Mouse (Mus musculus): ENCODE measurements around the gene Gm20388. TPM values are rescaled to one million over a fixed set of nuclear protein-coding genes. Genes with fewer than 3 reads are reported as not detected.

Gm20388 gene
- polyA plus RNA-seq, 1 experiment from 2014 or later, result 4.4 TPM

DNA sequence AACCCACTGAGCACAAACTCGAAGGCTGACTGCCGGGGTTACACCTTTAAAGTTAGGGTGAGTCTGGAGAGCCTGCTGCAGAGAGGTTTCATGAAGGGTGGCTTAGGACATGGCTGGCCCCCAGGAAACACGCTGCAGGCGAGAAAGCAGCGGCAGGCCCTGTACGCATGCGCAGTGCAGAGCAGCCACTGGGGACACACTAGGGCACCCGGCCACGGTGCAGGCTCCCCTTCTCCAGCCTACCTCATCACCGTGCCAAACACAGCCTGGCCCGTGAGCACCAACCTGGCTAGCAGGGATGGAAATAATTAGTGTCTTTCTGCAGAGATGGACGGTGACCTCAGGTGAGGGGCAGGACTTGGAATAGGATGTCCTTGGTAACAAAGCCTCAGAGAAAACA, 2175.4 kb downstream of the Gm20388 start:
- no peaks in the 10 kb centered on the region for H3K9me3 ChIP-seq
- no peak overlapping the region for H3K4me2 ChIP-seq (replicated peaks)
- no peak overlapping the region for H3K27ac ChIP-seq
- H3K9ac ChIP-seq (replicated peaks), result no peak overlapping the region
- no peaks in the 10 kb centered on the region for H3K36me3 ChIP-seq
- WGBS, result 84% methylated on average over 12 of the region's 12 CpGs
- no peaks in the 10 kb centered on the region for H3K4me1 ChIP-seq (replicated peaks)
- H3K27me3 ChIP-seq, result 0 out of 2 replicates have a peak, but pooled peaks cover 6% of the 10 kb centered on the region
- ATAC-seq, result no peak
- no peak overlapping the region for H3K4me3 ChIP-seq (replicated peaks)

DNA sequence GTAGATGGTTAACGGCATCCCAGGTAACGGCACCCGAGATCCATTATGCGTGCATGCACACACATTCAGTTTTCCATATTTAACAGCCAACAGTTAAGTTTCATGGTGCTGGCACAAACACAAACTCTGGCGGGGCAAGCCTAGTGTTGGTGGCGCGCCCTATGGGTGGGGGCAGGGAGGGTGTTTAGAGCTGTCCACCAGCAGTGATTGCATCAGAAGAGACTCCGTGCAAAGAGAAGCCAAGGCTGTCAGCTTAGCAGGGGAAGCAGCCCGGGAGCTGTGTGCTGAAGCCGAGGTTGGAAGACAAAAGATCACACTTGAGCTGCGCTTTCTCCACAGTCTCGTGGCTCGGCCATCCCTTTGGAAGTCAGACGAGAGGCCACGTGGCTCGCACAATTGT, 2178.0 kb downstream of the Gm20388 start:
- H3K4me2 ChIP-seq (replicated peaks), result no peak overlapping the region
- H3K36me3 ChIP-seq, result no peaks in the 10 kb centered on the region
- H3K9me3 ChIP-seq, result no peaks in the 10 kb centered on the region
- WGBS, result 84% methylated on average over 16 of the region's 16 CpGs
- no peak overlapping the region for H3K27ac ChIP-seq
- H3K27me3 ChIP-seq, result 0 out of 2 replicates have a peak, but pooled peaks cover 6% of the 10 kb centered on the region
- no peak overlapping the region for H3K4me3 ChIP-seq (replicated peaks)
- no peak overlapping the region for H3K9ac ChIP-seq (replicated peaks)
- no peak for ATAC-seq
- peaks cover 13% of the 10 kb centered on the region; the same call in 1 of the 2 replicates for H3K4me1 ChIP-seq (replicated peaks)

DNA sequence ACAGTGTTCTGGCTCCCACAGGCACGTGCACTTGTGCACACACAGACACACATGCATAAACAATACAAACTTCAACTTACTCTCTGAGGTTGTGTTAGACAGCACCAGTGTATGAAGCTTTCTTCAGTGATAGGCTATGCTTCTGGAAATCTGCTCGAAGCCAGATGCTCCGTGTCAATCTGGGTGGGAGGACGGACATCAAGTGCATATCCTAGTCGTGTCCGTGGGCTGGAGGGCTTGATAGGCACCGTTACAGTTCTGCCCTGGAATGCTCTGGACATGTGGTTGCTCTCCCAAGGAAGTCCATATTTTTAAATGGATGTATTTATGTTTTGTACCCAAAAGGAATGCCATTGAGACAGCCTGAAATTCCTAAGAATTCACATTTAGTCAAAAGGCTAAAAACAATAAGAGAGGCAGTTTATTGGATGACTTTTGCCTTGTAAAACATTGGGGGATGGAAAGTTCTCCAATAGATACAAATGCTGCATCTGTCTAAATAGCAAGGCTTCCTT, 2178.6 kb downstream of the Gm20388 start:
- ATAC-seq, result no peak
- no peaks in the 10 kb centered on the region for H3K36me3 ChIP-seq

DNA sequence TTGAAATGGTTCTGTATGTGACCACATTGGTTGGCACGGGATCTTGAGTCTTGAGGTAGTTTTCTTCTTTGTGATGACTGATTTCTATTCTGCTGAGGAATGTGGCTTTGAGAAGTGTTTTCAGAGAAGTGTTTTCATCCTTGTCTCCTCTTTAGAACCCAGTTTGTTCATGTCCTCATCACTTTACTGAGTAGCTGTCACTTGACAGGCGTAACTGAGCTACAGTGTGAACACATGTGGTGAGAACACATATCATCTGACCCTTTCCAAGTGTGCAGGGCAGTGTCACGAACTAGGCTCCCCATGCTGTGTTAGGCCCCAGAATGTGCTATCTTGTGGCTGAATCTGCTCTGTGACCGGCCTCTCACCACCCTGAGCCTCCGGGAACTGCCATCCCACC, 2181.8 kb downstream of the Gm20388 start:
- Histone ChIP-seq H3K9me3 (no peaks in the 10 kb centered on the region), H3K4me3 (replicated peaks) (no peak overlapping the region), H3K27me3 (no peaks in the 10 kb centered on the region), H3K9ac (replicated peaks) (no peak overlapping the region), H3K36me3 (no peaks in the 10 kb centered on the region), H3K4me2 (replicated peaks) (no peak overlapping the region), H3K27ac (no peak overlapping the region), H3K4me1 (replicated peaks) (peaks cover 13% of the 10 kb centered on the region; the same call in 1 of the 2 replicates)
- ATAC-seq, result no peak
- WGBS, result 70% methylated on average over 5 of the region's 5 CpGs

More for the DNA sequence above, 2178.6 kb downstream of the Gm20388 start:
- Histone ChIP-seq H3K9me3 (no peaks in the 10 kb centered on the region), H3K4me3 (replicated peaks) (no peak overlapping the region), H3K9ac (replicated peaks) (no peak overlapping the region), H3K4me1 (replicated peaks) (peaks cover 13% of the 10 kb centered on the region; the same call in 1 of the 2 replicates), H3K4me2 (replicated peaks) (no peak overlapping the region), H3K27ac (no peak overlapping the region), H3K27me3 (0 out of 2 replicates have a peak, but pooled peaks cover 6% of the 10 kb centered on the region)
- 93% methylated on average over 7 of the region's 7 CpGs for WGBS

DNA sequence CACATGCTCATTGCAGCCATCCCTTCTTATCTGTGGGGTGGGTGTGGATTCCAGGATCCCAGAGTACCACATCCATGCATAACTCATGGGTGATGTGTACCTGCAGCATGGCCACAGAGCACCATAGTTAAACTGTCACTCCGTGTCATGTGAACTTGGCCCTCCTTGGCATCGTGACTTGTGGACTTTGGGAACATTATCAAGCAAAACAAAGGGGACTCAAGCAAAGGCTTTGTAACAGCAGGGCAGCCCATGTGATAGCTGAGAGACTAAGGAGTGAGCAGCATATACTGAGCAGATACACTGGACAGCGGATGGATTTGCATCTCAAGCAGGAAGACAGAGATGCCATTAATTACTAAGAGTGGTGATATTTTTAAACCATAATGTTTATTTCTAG, 2188.1 kb downstream of the Gm20388 start:
- Histone ChIP-seq H3K4me3 (replicated peaks) (no peak overlapping the region), H3K36me3 (no peaks in the 10 kb centered on the region), H3K27ac (no peak overlapping the region), H3K27me3 (no peaks in the 10 kb centered on the region), H3K4me1 (replicated peaks) (peaks cover 10% of the 10 kb centered on the region), H3K9me3 (no peaks in the 10 kb centered on the region), H3K9ac (replicated peaks) (no peak overlapping the region), H3K4me2 (replicated peaks) (no peak overlapping the region)
- 77% methylated on average over 3 of the region's 3 CpGs for WGBS
- no peak for ATAC-seq

DNA sequence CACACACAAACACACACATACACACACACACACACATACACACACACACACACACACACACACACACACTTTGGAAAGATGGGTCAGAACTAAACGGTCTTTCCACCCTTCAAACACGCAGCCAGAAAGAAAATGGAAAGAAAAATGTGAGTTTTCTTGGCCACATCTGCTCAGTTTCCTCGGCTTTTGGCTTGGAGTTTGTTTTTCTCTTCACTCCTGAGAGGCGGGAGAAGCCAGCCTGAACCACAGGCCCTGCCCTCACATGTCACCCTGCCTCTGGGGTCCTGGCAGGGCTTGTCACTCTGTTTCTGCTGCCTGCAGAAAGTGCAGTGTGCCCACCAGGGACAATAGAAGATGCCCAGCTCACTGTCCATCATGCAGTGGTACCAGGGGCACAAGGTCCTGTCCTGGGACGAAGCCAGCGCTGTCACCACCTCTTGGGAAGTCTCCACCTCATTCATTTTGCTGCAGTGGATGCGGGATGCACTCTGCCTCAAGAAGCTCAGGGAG, 2189.1 kb downstream of the Gm20388 start:
- Histone ChIP-seq H3K4me1 (replicated peaks) (peaks cover 10% of the 10 kb centered on the region), H3K27me3 (no peaks in the 10 kb centered on the region), H3K36me3 (no peaks in the 10 kb centered on the region), H3K4me3 (replicated peaks) (no peak overlapping the region), H3K9me3 (no peaks in the 10 kb centered on the region), H3K9ac (replicated peaks) (no peak overlapping the region), H3K4me2 (replicated peaks) (no peak overlapping the region), H3K27ac (no peak overlapping the region)
- no peak for ATAC-seq
- WGBS, result 83% methylated on average over 7 of the region's 7 CpGs

DNA sequence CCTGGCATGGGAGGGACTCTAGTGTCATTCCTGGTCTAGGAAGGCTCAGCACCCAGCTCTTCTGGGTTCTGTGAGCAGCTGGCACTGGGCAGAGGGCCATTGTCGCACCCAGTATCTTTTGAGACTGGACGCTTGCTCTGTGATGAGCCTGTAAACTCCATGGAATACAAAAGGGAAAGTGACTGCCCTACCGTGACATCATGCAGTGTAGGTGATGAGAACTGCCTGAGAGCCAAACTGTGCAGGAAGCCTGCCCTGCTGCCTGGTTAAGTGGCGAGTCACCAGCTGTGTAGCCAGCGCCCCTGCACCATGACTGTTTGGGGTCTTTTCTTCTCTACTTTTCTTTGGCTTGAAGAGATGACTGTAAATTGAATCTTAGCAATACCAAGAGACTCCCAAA, 2191.2 kb downstream of the Gm20388 start:
- H3K9me3 ChIP-seq, result no peaks in the 10 kb centered on the region
- no peak for ATAC-seq

DNA sequence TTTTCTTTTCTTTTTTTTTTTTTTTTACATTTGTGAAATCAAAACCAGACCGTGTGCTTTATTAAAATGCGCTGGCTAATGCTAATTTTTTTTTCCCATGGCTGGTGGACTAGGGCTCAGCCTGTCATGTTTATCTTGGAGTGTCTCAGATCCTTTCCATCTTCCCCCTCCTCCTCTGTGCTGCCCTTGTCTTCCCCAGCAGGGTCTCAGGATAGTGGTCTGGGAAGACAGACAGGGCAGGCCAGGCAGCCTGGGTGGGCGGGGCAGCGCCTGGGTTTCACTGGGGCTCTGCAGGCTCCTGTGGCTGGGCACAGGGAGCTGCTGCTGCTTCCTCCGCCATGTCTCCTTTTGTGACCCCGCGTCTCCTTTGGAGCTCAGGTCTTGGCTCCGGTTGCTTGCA, 2191.6 kb downstream of the Gm20388 start:
- no peak overlapping the region for H3K4me2 ChIP-seq (replicated peaks)
- H3K36me3 ChIP-seq, result no peaks in the 10 kb centered on the region
- H3K27me3 ChIP-seq, result no peaks in the 10 kb centered on the region
- H3K9ac ChIP-seq (replicated peaks), result no peak overlapping the region
- H3K9me3 ChIP-seq, result no peaks in the 10 kb centered on the region
- 16% methylated on average over 8 of the region's 8 CpGs for WGBS
- ATAC-seq, result no peak
- no peak overlapping the region for H3K4me3 ChIP-seq (replicated peaks)
- H3K4me1 ChIP-seq (replicated peaks), result peaks cover 10% of the 10 kb centered on the region
- H3K27ac ChIP-seq, result no peak overlapping the region

More for the DNA sequence above, 2191.2 kb downstream of the Gm20388 start:
- no peaks in the 10 kb centered on the region for H3K36me3 ChIP-seq
- 59% methylated on average over 5 of the region's 5 CpGs for WGBS
- H3K27me3 ChIP-seq, result no peaks in the 10 kb centered on the region
- no peak overlapping the region for H3K4me3 ChIP-seq (replicated peaks)
- no peak overlapping the region for H3K4me2 ChIP-seq (replicated peaks)
- H3K4me1 ChIP-seq (replicated peaks), result peaks cover 10% of the 10 kb centered on the region
- no peak overlapping the region for H3K9ac ChIP-seq (replicated peaks)
- no peak overlapping the region for H3K27ac ChIP-seq

DNA sequence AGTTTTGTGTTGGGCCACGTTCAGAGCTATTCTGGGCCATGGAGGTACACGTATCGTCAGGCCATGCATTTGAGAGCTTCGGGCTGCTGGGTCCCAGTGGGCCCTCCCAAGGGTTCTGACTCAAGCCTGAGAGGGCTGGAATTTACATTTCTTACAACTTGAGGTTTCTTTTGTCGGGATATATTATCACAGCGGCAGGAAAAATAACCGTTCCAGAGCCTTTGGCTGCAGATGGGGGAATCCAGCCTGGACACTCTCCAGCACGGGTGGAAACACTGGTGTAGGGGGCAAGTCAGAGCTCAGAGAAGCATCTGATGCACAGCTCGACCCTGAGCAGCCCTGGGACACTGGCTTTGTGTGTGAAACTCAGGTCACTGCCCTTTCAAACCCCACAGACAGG, 2192.6 kb downstream of the Gm20388 start:
- no peak overlapping the region for H3K27ac ChIP-seq
- H3K9me3 ChIP-seq, result no peaks in the 10 kb centered on the region
- H3K9ac ChIP-seq (replicated peaks), result no peak overlapping the region
- no peak overlapping the region for H3K4me3 ChIP-seq (replicated peaks)
- no peaks in the 10 kb centered on the region for H3K36me3 ChIP-seq
- 81% methylated on average over 9 of the region's 9 CpGs for WGBS
- no peaks in the 10 kb centered on the region for H3K27me3 ChIP-seq
- no peak overlapping the region for H3K4me2 ChIP-seq (replicated peaks)
- H3K4me1 ChIP-seq (replicated peaks), result peaks cover 10% of the 10 kb centered on the region
- ATAC-seq, result no peak

DNA sequence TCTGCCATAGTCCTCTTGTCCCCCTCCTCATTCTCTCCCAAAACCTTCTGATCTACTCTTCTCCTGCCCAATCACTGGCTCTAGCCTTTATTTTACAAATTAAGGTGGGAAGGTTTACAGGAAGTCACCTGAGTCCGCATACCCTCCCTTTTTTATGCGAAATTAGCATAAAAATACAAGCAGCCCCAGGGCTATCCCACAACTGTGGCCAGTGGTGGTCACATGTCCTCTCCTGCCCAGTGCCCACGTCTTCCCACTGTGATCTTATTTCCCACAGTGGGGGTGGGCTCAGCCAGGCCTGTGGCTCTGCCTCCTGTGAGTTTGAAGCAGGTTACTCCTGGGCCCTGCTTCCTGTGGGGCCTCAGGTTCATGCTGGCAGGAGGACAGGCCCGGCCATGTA, 2194.0 kb downstream of the Gm20388 start:
- no peaks in the 10 kb centered on the region for H3K36me3 ChIP-seq
- H3K9me3 ChIP-seq, result no peaks in the 10 kb centered on the region
- WGBS, result 64% methylated on average over 4 of the region's 4 CpGs
- H3K27me3 ChIP-seq, result no peaks in the 10 kb centered on the region
- peaks cover 10% of the 10 kb centered on the region for H3K4me1 ChIP-seq (replicated peaks)
- no peak overlapping the region for H3K9ac ChIP-seq (replicated peaks)
- H3K4me3 ChIP-seq (replicated peaks), result no peak overlapping the region
- H3K4me2 ChIP-seq (replicated peaks), result no peak overlapping the region
- ATAC-seq, result no peak
- no peak overlapping the region for H3K27ac ChIP-seq

DNA sequence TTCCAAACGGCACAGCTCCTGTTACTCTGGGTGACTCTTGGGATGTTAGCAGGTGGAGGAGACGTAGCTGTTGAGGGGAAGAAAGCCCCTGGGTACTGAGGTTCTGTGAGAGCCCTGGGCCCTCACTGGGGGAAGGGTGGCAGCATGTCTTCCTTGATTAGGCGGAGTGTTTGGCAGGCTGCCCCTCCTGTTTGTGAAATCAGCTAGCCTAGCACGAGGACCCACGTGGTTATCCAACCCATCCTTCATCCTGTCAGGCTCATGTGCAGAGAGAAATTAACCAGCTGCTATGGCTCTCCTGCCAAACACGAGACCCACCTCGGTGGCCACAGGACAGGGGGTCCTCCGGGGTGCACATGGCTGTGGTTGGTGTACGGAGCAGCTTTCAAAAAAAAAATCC, 2195.6 kb downstream of the Gm20388 start:
- no peak for ATAC-seq
- Histone ChIP-seq H3K9ac (replicated peaks) (no peak overlapping the region), H3K9me3 (no peaks in the 10 kb centered on the region), H3K27ac (no peak overlapping the region), H3K4me2 (replicated peaks) (no peak overlapping the region), H3K27me3 (no peaks in the 10 kb centered on the region), H3K4me3 (replicated peaks) (no peak overlapping the region), H3K4me1 (replicated peaks) (peaks cover 10% of the 10 kb centered on the region), H3K36me3 (no peaks in the 10 kb centered on the region)
- WGBS, result 70% methylated on average over 9 of the region's 9 CpGs

DNA sequence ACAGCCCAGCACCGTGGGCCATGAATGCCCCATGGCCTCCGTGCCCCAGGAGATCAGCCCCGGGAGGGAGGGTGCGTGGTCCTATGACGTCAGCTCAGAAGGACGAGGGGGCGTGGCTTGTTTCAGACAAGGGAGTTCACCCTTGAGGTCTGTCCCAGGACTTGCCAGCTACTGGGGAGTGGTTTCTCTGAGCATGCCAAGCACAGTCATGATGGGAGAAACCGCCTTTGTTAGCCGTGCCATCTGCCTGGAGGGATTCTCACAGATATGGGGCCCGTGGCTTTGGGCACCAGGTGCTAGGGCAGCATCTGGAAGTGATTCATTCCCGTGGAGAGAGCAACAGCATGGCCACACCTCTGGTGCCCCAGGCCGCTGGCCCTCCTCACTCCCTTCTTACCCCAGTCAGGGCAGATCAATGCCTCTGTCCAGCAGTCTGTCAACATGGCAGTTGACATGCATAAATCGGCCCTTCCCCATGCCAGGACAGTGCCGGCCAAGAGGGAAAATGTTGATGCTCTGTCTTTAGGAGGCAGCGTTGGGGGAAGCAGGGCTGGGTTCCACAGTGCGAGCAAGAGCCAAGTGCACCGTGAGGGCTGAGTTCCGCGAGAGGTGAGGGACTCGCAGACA, 2199.7 kb downstream of the Gm20388 start:
- ATAC-seq, result no peak
- H3K4me3 ChIP-seq (replicated peaks), result no peak overlapping the region
- no peaks in the 10 kb centered on the region for H3K4me1 ChIP-seq (replicated peaks)
- no peak overlapping the region for H3K9ac ChIP-seq (replicated peaks)
- H3K27me3 ChIP-seq, result no peaks in the 10 kb centered on the region
- no peak overlapping the region for H3K4me2 ChIP-seq (replicated peaks)
- H3K36me3 ChIP-seq, result no peaks in the 10 kb centered on the region
- WGBS, result 77% methylated on average over 20 of the region's 20 CpGs
- H3K9me3 ChIP-seq, result no peaks in the 10 kb centered on the region
- H3K27ac ChIP-seq, result no peak overlapping the region

DNA sequence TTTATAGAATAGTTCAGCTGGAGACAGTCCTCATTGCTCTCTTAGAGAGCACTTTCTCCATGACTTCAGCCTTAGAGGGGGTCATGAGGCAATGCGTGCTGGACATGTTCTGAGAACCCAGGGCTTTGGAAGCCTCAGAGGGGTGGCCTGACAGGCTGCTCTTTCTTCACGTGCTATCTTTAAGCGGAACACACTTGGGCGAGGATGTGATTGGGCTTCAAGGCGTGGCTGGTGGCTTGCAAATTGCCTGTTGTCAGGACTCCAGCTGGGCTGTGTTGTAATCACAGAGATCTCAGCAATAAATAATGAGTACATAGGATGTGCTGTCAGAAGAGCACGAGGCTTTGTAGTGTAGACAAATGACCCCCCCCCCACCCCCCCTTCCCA, 2200.2 kb downstream of the Gm20388 start:
- Histone ChIP-seq H3K4me3 (replicated peaks) (no peak overlapping the region), H3K36me3 (no peaks in the 10 kb centered on the region), H3K9me3 (no peaks in the 10 kb centered on the region), H3K9ac (replicated peaks) (no peak overlapping the region), H3K4me1 (replicated peaks) (no peaks in the 10 kb centered on the region), H3K27ac (no peak overlapping the region), H3K27me3 (no peaks in the 10 kb centered on the region), H3K4me2 (replicated peaks) (no peak overlapping the region)
- no peak for ATAC-seq
- 65% methylated on average over 6 of the region's 6 CpGs for WGBS

Data from midbrain, embryonic 13.5 days (tissue).